Mouse (Mus musculus) gastrocnemius, postnatal 10 days (tissue): ENCODE measurements around the gene Fstl1. TPM values are rescaled to one million over a fixed set of nuclear protein-coding genes. Genes with fewer than 3 reads are reported as not detected.

ENCODE experiments used
- DNase-seq: peaks from one replicate; pipeline ENCODE4 v3.0.0; 2021; ENCODE audit warnings: mixed read lengths
- total RNA-seq, 2 experiments: library from RNA; stranded (reverse); gene quantifications; 2 replicates each; pipeline ENCODE4 v1.2.3; 2021

Fstl1 gene
- total RNA-seq, 2 experiments from 2014 or later = 329 to 424 TPM

GRCm38 (mm10) chr16:37787558-37788194 lies 11.0 kb downstream of the Fstl1 start:
- no peak for DNase-seq

- peak; percentile 78 for DNase-seq
These were observed 11.8 kb downstream of the Fstl1 start for GRCm38 (mm10) chr16:37788367-37789014.

- DNase-seq = peak; percentile 39
These were observed 12.3 kb downstream of the Fstl1 start for GRCm38 (mm10) chr16:37789015-37789381.

- DNase-seq = no peak
These were observed 12.8 kb downstream of the Fstl1 start for GRCm38 (mm10) chr16:37789394-37789920.

- DNase-seq = no peak
These were observed 13.5 kb downstream of the Fstl1 start for GRCm38 (mm10) chr16:37790008-37790780.

- no peak for DNase-seq
These were observed 14.1 kb downstream of the Fstl1 start for GRCm38 (mm10) chr16:37790781-37791175.

GRCm38 (mm10) chr16:37795651-37796150 lies 19.0 kb downstream of the Fstl1 start:
- no peak for DNase-seq

- DNase-seq = no peak
These were observed 19.6 kb downstream of the Fstl1 start for GRCm38 (mm10) chr16:37796270-37796669.

GRCm38 (mm10) chr16:37801097-37801496 lies 24.4 kb downstream of the Fstl1 start:
- no peak for DNase-seq

- DNase-seq = no peak
These were observed 26.1 kb downstream of the Fstl1 start for GRCm38 (mm10) chr16:37802686-37803295.

GRCm38 (mm10) chr16:37803387-37803950 lies 26.8 kb downstream of the Fstl1 start:
- DNase-seq = no peak

- DNase-seq = no peak
These were observed 29.2 kb downstream of the Fstl1 start for GRCm38 (mm10) chr16:37805746-37806495.

- DNase-seq = no peak
These were observed 30.6 kb downstream of the Fstl1 start for GRCm38 (mm10) chr16:37807269-37807668.

- DNase-seq = no peak
These were observed 32.4 kb downstream of the Fstl1 start for GRCm38 (mm10) chr16:37808866-37809622.

GRCm38 (mm10) chr16:37809623-37809992 lies 32.9 kb downstream of the Fstl1 start:
- DNase-seq = no peak

GRCm38 (mm10) chr16:37811874-37812273 lies 35.2 kb downstream of the Fstl1 start:
- DNase-seq = no peak

- no peak for DNase-seq
These were observed 35.8 kb downstream of the Fstl1 start for GRCm38 (mm10) chr16:37812474-37812886.

GRCm38 (mm10) chr16:37813691-37814382 lies 37.2 kb downstream of the Fstl1 start:
- no peak for DNase-seq

GRCm38 (mm10) chr16:37814383-37814971 lies 37.8 kb downstream of the Fstl1 start:
- DNase-seq = peak; percentile 51
